In genomic region chr8:84640010-84640588, GRCm38 (mm10) we compare ENCODE assay signal across 9 mouse cellular contexts. TPM values are rescaled to one million over a fixed set of nuclear protein-coding genes. Genes with fewer than 3 reads are reported as not detected.
DNase-seq lines count a peak whose midpoint lies in the region; ATAC-seq and TF ChIP-seq lines count a peak whose summit lies in the region.
"Had no signal": no experiment of that assay in that cellular context is flagged by ENCODE, and none has a peak within 500 bp of the region (broad histone marks: within the 10 kb centered on the region; RNA-seq: fewer than 3 reads in every experiment).

No protein-coding gene starts in this region.

- H3K36me3 ChIP-seq in heart, embryonic 10.5 days: no peaks in the 10 kb centered on the region
- H3K36me3 ChIP-seq in ES-E14 (ENCODE audit: control insufficient read depth, insufficient read depth, low read length, poor library complexity, severe bottlenecking): no peaks in the 10 kb centered on the region
- no peaks in the 10 kb centered on the region for H3K36me3 ChIP-seq in hindbrain, embryonic 11.5 days (ENCODE audit: control insufficient read depth, insufficient read depth, low read length)
- no peaks in the 10 kb centered on the region for H3K36me3 ChIP-seq in midbrain, embryonic 12.5 days

- peak overlapping the region; percentile 70 for H3K4me3 ChIP-seq in heart, embryonic 10.5 days
- H3K4me3 ChIP-seq in ES-E14 (ENCODE audit: insufficient read depth in 1 of 2, low read depth in 1 of 2, low read length in 2 of 2, poor library complexity in 1 of 2, severe bottlenecking in 1 of 2): peak overlapping the region; percentile 49 to 59; a peak in 3 of 4 replicates
- H3K4me3 ChIP-seq in hindbrain, embryonic 11.5 days (ENCODE audit: low read depth, low read length): peak overlapping the region; percentile 33
- H3K4me3 ChIP-seq in midbrain, embryonic 12.5 days: peak overlapping the region; percentile 58

- peak overlapping the region; percentile 31 for H3K4me2 ChIP-seq in hindbrain, embryonic 11.5 days (replicated peaks; ENCODE audit: low read depth, low read length)
- peak overlapping the region; percentile 50 for H3K4me2 ChIP-seq in midbrain, embryonic 12.5 days (replicated peaks)

- peak overlapping the region; percentile 93 for H3K27ac ChIP-seq in heart, embryonic 10.5 days
- H3K27ac ChIP-seq in ES-E14 (ENCODE audit: insufficient read depth, low read depth, low read length, poor library complexity, severe bottlenecking): no peak overlapping the region
- no peak overlapping the region for H3K27ac ChIP-seq in hindbrain, embryonic 11.5 days (ENCODE audit: low read depth, low read length)
- no peak overlapping the region for H3K27ac ChIP-seq in midbrain, embryonic 12.5 days (replicated peaks)

- in situ Hi-C loops in ES-E14 (cut with MboI; ENCODE audit: low sequenced_read_pairs in 2 of 2, unreplicated experiment in 2 of 2): no loop called here

- H3K4me1 ChIP-seq in heart, embryonic 10.5 days: peaks cover 39% of the 10 kb centered on the region
- H3K4me1 ChIP-seq in ES-E14 (ENCODE audit: control insufficient read depth in 2 of 2, insufficient read depth in 2 of 2, low read length in 2 of 2, poor library complexity in 1 of 2): peaks cover 0 to 21% of the 10 kb centered on the region in 2 experiments; a peak in 3 of 4 replicates
- peaks cover 2% of the 10 kb centered on the region for H3K4me1 ChIP-seq in hindbrain, embryonic 11.5 days (replicated peaks; ENCODE audit: control insufficient read depth, insufficient read depth, low read length)
- peaks cover 25% of the 10 kb centered on the region for H3K4me1 ChIP-seq in midbrain, embryonic 12.5 days

- peak overlapping the region; percentile 47; the same call in 1 of the 2 replicates for H3K9ac ChIP-seq in ES-E14 (ENCODE audit: insufficient read depth, low read depth, low read length, poor library complexity, severe bottlenecking)
- peak overlapping the region; percentile 47; the same call in 1 of the 2 replicates for H3K9ac ChIP-seq in hindbrain, embryonic 11.5 days (ENCODE audit: low read depth, low read length)
- H3K9ac ChIP-seq in midbrain, embryonic 12.5 days (replicated peaks): 0 out of 2 replicates have a peak overlapping the region, but pooled peaks have one; percentile 8

- ATAC-seq in hindbrain, embryonic 11.5 days (ENCODE audit: low FRiP score): no peak
- ATAC-seq in midbrain, embryonic 12.5 days (ENCODE audit: low FRiP score, low read depth): no peak

- intact Hi-C loops in heart, postnatal 14 days (cut with DNase I): no loop called here

- H3K27me3 ChIP-seq in heart, embryonic 10.5 days (ENCODE audit: insufficient read depth, poor library complexity, severe bottlenecking): no peaks in the 10 kb centered on the region
- no peaks in the 10 kb centered on the region for H3K27me3 ChIP-seq in hindbrain, embryonic 11.5 days (ENCODE audit: control insufficient read depth, insufficient read depth, low read length)
- H3K27me3 ChIP-seq in midbrain, embryonic 12.5 days: no peaks in the 10 kb centered on the region; the same call in 1 of the 2 replicates
- H3K27me3 ChIP-seq: Patski had no signal

- 32% methylated on average over 9 of the region's 9 CpGs for WGBS in heart, embryonic 10.5 days
- 35% methylated on average over 9 of the region's 9 CpGs for WGBS in hindbrain, embryonic 11.5 days
- 30% methylated on average over 9 of the region's 9 CpGs for WGBS in midbrain, embryonic 12.5 days

- H3K9me3 ChIP-seq in heart, embryonic 10.5 days: no peaks in the 10 kb centered on the region
- no peaks in the 10 kb centered on the region for H3K9me3 ChIP-seq in ES-E14 (ENCODE audit: control insufficient read depth, insufficient read depth, low read depth, low read length)
- no peaks in the 10 kb centered on the region for H3K9me3 ChIP-seq in hindbrain, embryonic 11.5 days (ENCODE audit: control insufficient read depth, low read length)
- no peaks in the 10 kb centered on the region for H3K9me3 ChIP-seq in midbrain, embryonic 12.5 days

- no peak for DNase-seq in heart, embryonic 10.5 days (ENCODE audit: low spot score)
- no peak for DNase-seq in heart, postnatal 14 days
- DNase-seq in ES-E14 (ENCODE audit: low read depth, low spot score): no peak
- DNase-seq in hindbrain, embryonic 11.5 days (ENCODE audit: low spot score): no peak
- no peak for DNase-seq in left cerebral cortex, adult 18-20 months (ENCODE audit: low spot score in 2 of 2)
- no peak for DNase-seq in kidney, postnatal 14 days
- no peak for DNase-seq in testis, postnatal 14 days (ENCODE audit: low spot score)

TF ChIP-seq in ES-E14, 5 proteins besides CTCF, POLR2A, EP300 and RAD21:
- TF ChIP-seq ZNF384 (IDR thresholded peaks at IDR 0.05; ENCODE audit: low read depth, low read length) (no peak), MAFK (IDR thresholded peaks at IDR 0.05; ENCODE audit: insufficient read depth, low read depth, low read length) (no peak), ZC3H11A (IDR thresholded peaks at IDR 0.05; ENCODE audit: borderline replicate concordance, low read depth, low read length) (no peak), CHD2 (IDR thresholded peaks at IDR 0.05; ENCODE audit: low read depth, low read length) (no peak), HCFC1 (IDR thresholded peaks at IDR 0.05; ENCODE audit: borderline replicate concordance, insufficient read depth, low read length) (no peak)

RNA-seq across cellular contexts. Expression of gene Ier2, which starts 22.6 kb away (rescaled TPM):
- polyA plus RNA-seq in heart, embryonic 10.5 days (2016; fragmentation: Nextera tagmentation; extraction: Ambion mirVana): 71.6 and 103 TPM in 2 replicates
- 10 to 100 TPM; 26.2 to 29.4 TPM for total RNA-seq in heart, postnatal 14 days (2021)
- 49.3 and 49.7 TPM in 2 replicates for total RNA-seq in ES-E14 (2012; rRNA removed)
- polyA plus RNA-seq in hindbrain, embryonic 11.5 days (2014; fragmentation: Nextera tagmentation; extraction: Ambion mirVana): 60.5 and 61.5 TPM in 2 replicates
- polyA plus RNA-seq in midbrain, embryonic 12.5 days (2016; fragmentation: Nextera tagmentation; extraction: Ambion mirVana): 47.1 and 47.4 TPM in 2 replicates
- 10 to 100 TPM; 15.5 to 19.9 TPM for total RNA-seq in left cerebral cortex, adult 18-20 months (2021)

RNA-seq across cellular contexts. Expression of gene Trmt1, which starts 46.0 kb away (rescaled TPM):
- 59.8 and 64.6 TPM in 2 replicates for polyA plus RNA-seq in heart, embryonic 10.5 days (2016; fragmentation: Nextera tagmentation; extraction: Ambion mirVana)
- 10 to 100 TPM; 32.5 to 35.2 TPM for total RNA-seq in heart, postnatal 14 days (2021)
- 260 and 334 TPM in 2 replicates for total RNA-seq in ES-E14 (2012; rRNA removed)
- polyA plus RNA-seq in hindbrain, embryonic 11.5 days (2014; fragmentation: Nextera tagmentation; extraction: Ambion mirVana): 47.9 and 51.1 TPM in 2 replicates
- polyA plus RNA-seq in midbrain, embryonic 12.5 days (2016; fragmentation: Nextera tagmentation; extraction: Ambion mirVana): 53.6 and 58.8 TPM in 2 replicates
- total RNA-seq in left cerebral cortex, adult 18-20 months (2021): 100 to 1,000 TPM in 1 of 2 experiments, 10 to 100 TPM in 1; 99.1 to 101 TPM

RNA-seq across cellular contexts. Expression of gene Nacc1, which starts 47.6 kb away (rescaled TPM):
- 22.2 and 25.0 TPM in 2 replicates for polyA plus RNA-seq in heart, embryonic 10.5 days (2016; fragmentation: Nextera tagmentation; extraction: Ambion mirVana)
- 10 to 100 TPM; 35.6 to 40.5 TPM for total RNA-seq in heart, postnatal 14 days (2021)
- total RNA-seq in ES-E14 (2012; rRNA removed): 75.4 and 85.5 TPM in 2 replicates
- 19.7 and 20.5 TPM in 2 replicates for polyA plus RNA-seq in hindbrain, embryonic 11.5 days (2014; fragmentation: Nextera tagmentation; extraction: Ambion mirVana)
- polyA plus RNA-seq in midbrain, embryonic 12.5 days (2016; fragmentation: Nextera tagmentation; extraction: Ambion mirVana): 20.8 and 25.0 TPM in 2 replicates
- total RNA-seq in left cerebral cortex, adult 18-20 months (2021): 10 to 100 TPM; 93.7 to 99.0 TPM
